Mouse (Mus musculus) G1E (cell line): ENCODE measurements around the gene Prtn3.

Experiments used
- CTCF ChIP-seq: IDR thresholded peaks from 2 replicates; pipeline ENCODE4 v1.5.1; 2012; ENCODE audit warnings: low read depth, low read length, inconsistent platforms, mixed read lengths
- GATA1 ChIP-seq: IDR thresholded peaks from 2 replicates; pipeline ENCODE4 v1.6.1; 2012; ENCODE audit warnings: borderline replicate concordance, low read length, inconsistent platforms, mixed read lengths
- TAL1 ChIP-seq: conservative IDR thresholded peaks from 2 replicates; pipeline ENCODE4 v1.6.1; 2012; ENCODE audit warnings: low read depth, low read length, inconsistent platforms, mixed read lengths

DNA sequence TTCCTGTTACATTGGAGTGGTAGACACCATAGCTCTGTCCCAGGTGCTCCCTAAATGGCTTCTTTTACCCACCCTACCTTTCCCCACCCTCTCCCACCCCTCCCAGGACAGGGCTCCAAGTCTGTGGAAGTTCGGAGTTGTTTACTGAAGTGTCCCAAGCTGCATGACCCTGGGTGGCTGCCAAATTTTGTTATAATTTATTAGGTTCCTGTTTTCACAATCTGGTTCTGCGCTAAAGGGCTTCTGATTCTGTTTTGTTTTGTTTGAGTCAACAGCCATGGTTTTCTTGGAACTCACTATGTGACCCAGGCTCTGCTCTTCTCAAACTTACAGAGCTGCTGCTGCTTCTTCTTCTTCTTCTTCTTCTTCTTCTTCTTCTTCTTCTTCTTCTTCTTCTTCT is 15.1 kb downstream of the Prtn3 start:
- TF ChIP-seq CTCF (no peak), GATA1 (no peak), TAL1 (no peak)
